Mouse (Mus musculus) ES-Bruce4 (cell line): ENCODE data around the gene Hnrnpu.

Experiments
- CTCF ChIP-seq: IDR thresholded peaks from one replicate; pipeline ENCODE4 v1.8.1; 2011; ENCODE audit warnings: low read depth, low read length
- EP300 ChIP-seq: IDR thresholded peaks from 2 replicates; pipeline ENCODE4 v1.6.1; 2011; ENCODE audit warnings: low read depth, low read length; ENCODE audit not compliant: insufficient read depth
- POLR2A ChIP-seq: IDR thresholded peaks from one replicate; pipeline ENCODE4 v1.8.1; 2011; ENCODE audit warnings: low read length; ENCODE audit not compliant: insufficient read depth

GRCm38 (mm10) chr1:178309487-178309886 lies 28.1 kb downstream of the Hnrnpu start:
- TF ChIP-seq CTCF (no peak), POLR2A (no peak), EP300 (no peak)
